Mouse (Mus musculus) MEL (cell line): ENCODE data around the gene Syt16. TPM values are rescaled to one million over a fixed set of nuclear protein-coding genes. Genes with fewer than 3 reads are reported as not detected.

Experiments used
- DNase-seq: peaks from one replicate; pipeline ENCODE4 v3.0.0; 2011; ENCODE audit warnings: low read depth, low spot score
- H3K27ac ChIP-seq: 2 replicates; pipeline ENCODE4 v1.5.1; 2012; ENCODE audit warnings: low read depth, mild to moderate bottlenecking, control low read depth, low read length, moderate library complexity; ENCODE audit not compliant: control insufficient read depth
- H3K27me3 ChIP-seq, 2 experiments: fragments of 150-350 bp in 1 of 2; sonication (generic) in 1 of 2; 2 replicates each; pipeline ENCODE4 v1.6.1; 2012; ENCODE audit warnings: low read length in 2 of 2, mild to moderate bottlenecking in 2 of 2, improper control_type of control experiment in 1 of 2, moderate library complexity in 1 of 2; ENCODE audit not compliant: insufficient read depth in 2 of 2, control insufficient read depth in 1 of 2
- H3K36me3 ChIP-seq, 2 experiments: 2 replicates each; pipeline ENCODE4 v1.6.1; 2012 to 2014; ENCODE audit warnings: low read length in 2 of 2, improper control_type of control experiment in 1 of 2, inconsistent platforms in 1 of 2, mild to moderate bottlenecking in 1 of 2; ENCODE audit not compliant: insufficient read depth in 2 of 2, control insufficient read depth in 1 of 2
- H3K4me1 ChIP-seq, 2 experiments: fragments of 150-350 bp in 1 of 2; sonication (generic) in 1 of 2; 2 replicates each; pipeline ENCODE4 v1.6.1; 2012; ENCODE audit warnings: low read length in 2 of 2, improper control_type of control experiment in 1 of 2, mild to moderate bottlenecking in 1 of 2; ENCODE audit not compliant: insufficient read depth in 2 of 2, control insufficient read depth in 1 of 2
- H3K4me3 ChIP-seq, 2 experiments: fragments of 150-350 bp in 1 of 2; sonication (generic) in 1 of 2; 2 replicates each; pipeline ENCODE4 v1.5.1; 2012; ENCODE audit warnings: low read depth in 2 of 2, low read length in 2 of 2, mild to moderate bottlenecking in 2 of 2, moderate library complexity in 2 of 2, control low read depth in 1 of 2, improper control_type of control experiment in 1 of 2; ENCODE audit not compliant: control insufficient read depth in 1 of 2, insufficient read depth in 1 of 2
- H3K79me2 ChIP-seq: 2 replicates; pipeline ENCODE4 v1.6.1; 2012; ENCODE audit warnings: mild to moderate bottlenecking, low read length, moderate library complexity; ENCODE audit not compliant: control insufficient read depth, poor library complexity, insufficient read depth
- H3K9ac ChIP-seq: 2 replicates; pipeline ENCODE4 v1.6.1; 2012; ENCODE audit warnings: low read depth, mild to moderate bottlenecking, control low read depth, low read length, moderate library complexity; ENCODE audit not compliant: control insufficient read depth, poor library complexity, severe bottlenecking
- H3K9me3 ChIP-seq: fragments of 150-350 bp; sonication (generic); replicated peaks from 2 replicates; pipeline ENCODE4 v1.6.1; 2012; ENCODE audit warnings: mild to moderate bottlenecking, low read length, improper control_type of control experiment, moderate library complexity; ENCODE audit not compliant: insufficient read depth
- CHD1 ChIP-seq: IDR thresholded peaks from 2 replicates; pipeline ENCODE4 v1.6.1; 2012; ENCODE audit warnings: low read depth, mild to moderate bottlenecking, inconsistent platforms, low read length, improper control_type of control experiment
- MAFK ChIP-seq: IDR thresholded peaks from 2 replicates; pipeline ENCODE4 v1.6.1; 2011; ENCODE audit warnings: low read depth, mild to moderate bottlenecking, low read length, improper control_type of control experiment, borderline replicate concordance
- MAZ ChIP-seq: IDR thresholded peaks from 2 replicates; pipeline ENCODE4 v1.6.1; 2012; ENCODE audit warnings: low read depth, mild to moderate bottlenecking, inconsistent platforms, low read length, improper control_type of control experiment
- MXI1 ChIP-seq: IDR thresholded peaks from 2 replicates; pipeline ENCODE4 v1.6.1; 2011; ENCODE audit warnings: mild to moderate bottlenecking, low read depth, low read length, improper control_type of control experiment
- MYB ChIP-seq: IDR thresholded peaks from 2 replicates; pipeline ENCODE4 v1.6.1; 2011; ENCODE audit warnings: mild to moderate bottlenecking, low read depth, low read length, improper control_type of control experiment
- NELFE ChIP-seq: IDR thresholded peaks from 2 replicates; pipeline ENCODE4 v1.6.1; 2011; ENCODE audit warnings: low read depth, low read length, improper control_type of control experiment
- POLR2AphosphoS2 ChIP-seq: IDR thresholded peaks from 2 replicates; pipeline ENCODE4 v1.6.1; 2011; ENCODE audit warnings: low read length, improper control_type of control experiment
- POLR2AphosphoS5 ChIP-seq: IDR thresholded peaks from 2 replicates; pipeline ENCODE4 v1.6.1; 2012; ENCODE audit warnings: low read depth, borderline replicate concordance, mild to moderate bottlenecking, inconsistent platforms, low read length, moderate library complexity, mixed read lengths
- RCOR1 ChIP-seq: IDR thresholded peaks from 2 replicates; pipeline ENCODE4 v1.6.1; 2012; ENCODE audit warnings: low read depth, mild to moderate bottlenecking, inconsistent platforms, low read length, improper control_type of control experiment
- SIN3A ChIP-seq: IDR thresholded peaks from 2 replicates; pipeline ENCODE4 v1.6.1; 2012; ENCODE audit warnings: low read length, improper control_type of control experiment, inconsistent platforms
- SMC3 ChIP-seq: IDR thresholded peaks from 2 replicates; pipeline ENCODE4 v1.6.1; 2011; ENCODE audit warnings: low read depth, low read length, improper control_type of control experiment
- TAL1 ChIP-seq: IDR thresholded peaks from 2 replicates; pipeline ENCODE4 v1.6.1; 2012; ENCODE audit warnings: mild to moderate bottlenecking, inconsistent platforms, low read length, moderate library complexity, mixed read lengths
- TBP ChIP-seq: IDR thresholded peaks from 2 replicates; pipeline ENCODE4 v1.8.0; 2011; ENCODE audit warnings: low read depth, low read length, improper control_type of control experiment
- TCF12 ChIP-seq: IDR thresholded peaks from 2 replicates; pipeline ENCODE4 v1.6.1; 2014; ENCODE audit warnings: low read depth, mild to moderate bottlenecking, inconsistent platforms, low read length, improper control_type of control experiment, moderate library complexity
- ZKSCAN1 ChIP-seq: IDR thresholded peaks from 2 replicates; pipeline ENCODE4 v1.6.1; 2012; ENCODE audit warnings: low read depth, mild to moderate bottlenecking, inconsistent platforms, low read length, improper control_type of control experiment, moderate library complexity
- ZMIZ1 ChIP-seq: IDR thresholded peaks from 2 replicates; pipeline ENCODE4 v1.6.1; 2012; ENCODE audit warnings: low read depth, mild to moderate bottlenecking, inconsistent platforms, low read length, improper control_type of control experiment, moderate library complexity
- ZNF384 ChIP-seq: IDR thresholded peaks from 2 replicates; pipeline ENCODE4 v1.6.1; 2012; ENCODE audit warnings: low read depth, mild to moderate bottlenecking, inconsistent platforms, low read length, improper control_type of control experiment
- polyA plus RNA-seq, 2 experiments: library from polyadenylated mRNA; stranded (reverse) in 1 of 2; unstranded in 1 of 2; fragments of >175 nt in 1 of 2; fragments of >200 nt in 1 of 2; gene quantifications; 2 replicates each; pipeline versions ENCODE4 v1.2.1 to v1.2.4; 2012; ENCODE audit warnings: low replicate concordance in 2 of 2, low read depth in 1 of 2; ENCODE audit not compliant: insufficient read length in 2 of 2, insufficient read depth in 1 of 2, missing spikeins in 1 of 2
- total RNA-seq: library from RNA; depleted of rRNA; stranded (reverse); fragments of 300-350 nt; gene quantifications from 2 replicates; pipeline ENCODE4 v1.2.3, GENCODE M21; 2012

The Syt16 gene
- total and polyA plus RNA-seq, 3 experiments, result 0.07 TPM; not detected in 2

GRCm38 (mm10) chr12:74125796-74126195 lies 128.3 kb downstream of the Syt16 start:
- DNase-seq, result no peak
- H3K4me3 ChIP-seq, result no peak overlapping the region
- H3K79me2 ChIP-seq, result no peaks in the 10 kb centered on the region
- no peak overlapping the region for H3K9ac ChIP-seq
- H3K4me1 ChIP-seq, result no peaks in the 10 kb centered on the region
- H3K27me3 ChIP-seq, result no peaks in the 10 kb centered on the region
- no peak for TF ChIP-seq TCF12
- no peak for TF ChIP-seq ZNF384
- no peak for TF ChIP-seq SMC3
- TF ChIP-seq SIN3A, result no peak
- no peak for TF ChIP-seq ZMIZ1
- no peak for TF ChIP-seq POLR2AphosphoS2
- no peak for TF ChIP-seq NELFE
- TF ChIP-seq MYB, result no peak
- no peak for TF ChIP-seq MXI1
- no peak for TF ChIP-seq POLR2AphosphoS5
- TF ChIP-seq ZKSCAN1, result no peak
- no peak for TF ChIP-seq TBP
- no peak for TF ChIP-seq CHD1
- TF ChIP-seq, all 39 proteins: peak for 0
- no peaks in the 10 kb centered on the region for H3K9me3 ChIP-seq
- H3K27ac ChIP-seq, result no peak overlapping the region
- no peaks in the 10 kb centered on the region for H3K36me3 ChIP-seq

- Histone ChIP-seq H3K79me2 (no peaks in the 10 kb centered on the region), H3K36me3 (no peaks in the 10 kb centered on the region), H3K9ac (no peak overlapping the region), H3K27me3 (no peaks in the 10 kb centered on the region), H3K9me3 (no peaks in the 10 kb centered on the region), H3K4me1 (no peaks in the 10 kb centered on the region), H3K27ac (no peak overlapping the region), H3K4me3 (no peak overlapping the region)
- no peak for DNase-seq
- TF ChIP-seq SMC3 (no peak), MAZ (no peak), MXI1 (no peak), TAL1 (no peak)
Observed at GRCm38 (mm10) chr12:74128229-74128628, 130.8 kb downstream of the Syt16 start.

GRCm38 (mm10) chr12:74131790-74132189 lies 134.3 kb downstream of the Syt16 start:
- DNase-seq, result no peak
- Histone ChIP-seq H3K79me2 (no peaks in the 10 kb centered on the region), H3K4me3 (no peak overlapping the region), H3K4me1 (no peaks in the 10 kb centered on the region), H3K9ac (no peak overlapping the region), H3K36me3 (no peaks in the 10 kb centered on the region), H3K27ac (no peak overlapping the region), H3K27me3 (no peaks in the 10 kb centered on the region), H3K9me3 (no peaks in the 10 kb centered on the region)
- TF ChIP-seq RCOR1, result no peak
- TF ChIP-seq MAFK, result no peak
- no peak for TF ChIP-seq ZNF384
- no peak for TF ChIP-seq TAL1
